Mouse (Mus musculus) MEL (cell line): Measurements from ENCODE around the gene Fer1l5.

Experiments
- GABPA ChIP-seq: IDR thresholded peaks from 2 replicates; pipeline ENCODE4 v1.6.1; 2012; ENCODE audit warnings: low read depth, mild to moderate bottlenecking, inconsistent platforms, low read length, improper control_type of control experiment, moderate library complexity
- MAX ChIP-seq: IDR thresholded peaks from 2 replicates; pipeline ENCODE4 v1.6.1; 2011; ENCODE audit warnings: low read length, improper control_type of control experiment
- MXI1 ChIP-seq: IDR thresholded peaks from 2 replicates; pipeline ENCODE4 v1.6.1; 2011; ENCODE audit warnings: mild to moderate bottlenecking, low read depth, low read length, improper control_type of control experiment
- RCOR1 ChIP-seq: IDR thresholded peaks from 2 replicates; pipeline ENCODE4 v1.6.1; 2012; ENCODE audit warnings: low read depth, mild to moderate bottlenecking, inconsistent platforms, low read length, improper control_type of control experiment

- TF ChIP-seq GABPA: no peak
- TF ChIP-seq MXI1: no peak
- TF ChIP-seq MAX: no peak
- no peak for TF ChIP-seq RCOR1
These were observed 65.1 kb downstream of the Fer1l5 start for GRCm38 (mm10) chr1:36437223-36437622.
